Mouse (Mus musculus) ES-E14 (cell line): ENCODE data around the gene Foxl1. TPM values are rescaled to one million over a fixed set of nuclear protein-coding genes. Genes with fewer than 3 reads are reported as not detected.

Source experiments
- DNase-seq: peaks from one replicate; pipeline ENCODE4 v3.0.0-alpha.2; 2013; ENCODE audit warnings: low read depth, low spot score
- H3K27ac ChIP-seq: 2 replicates; pipeline ENCODE4 v1.5.1; 2012; ENCODE audit warnings: low read depth, mild to moderate bottlenecking, low read length, moderate library complexity, mixed read lengths; ENCODE audit not compliant: poor library complexity, insufficient read depth, severe bottlenecking
- H3K36me3 ChIP-seq: 2 replicates; pipeline ENCODE4 v1.6.1; 2012; ENCODE audit warnings: mild to moderate bottlenecking, low read length, moderate library complexity, mixed read lengths; ENCODE audit not compliant: control insufficient read depth, poor library complexity, insufficient read depth, severe bottlenecking
- H3K4me1 ChIP-seq, 2 experiments: fragments of 150-350 bp in 1 of 2; sonication (generic) in 1 of 2; 2 replicates each; pipeline ENCODE4 v1.6.1; 2012; ENCODE audit warnings: low read length in 2 of 2, mild to moderate bottlenecking in 1 of 2, mixed read lengths in 1 of 2; ENCODE audit not compliant: control insufficient read depth in 2 of 2, insufficient read depth in 2 of 2, poor library complexity in 1 of 2
- H3K4me3 ChIP-seq, 2 experiments: fragments of 150-350 bp in 1 of 2; sonication (generic) in 1 of 2; 2 replicates each; pipeline ENCODE4 v1.5.1; 2012; ENCODE audit warnings: low read length in 2 of 2, low read depth in 1 of 2, mild to moderate bottlenecking in 1 of 2, mixed read lengths in 1 of 2; ENCODE audit not compliant: insufficient read depth in 1 of 2, poor library complexity in 1 of 2, severe bottlenecking in 1 of 2
- H3K9ac ChIP-seq: 2 replicates; pipeline ENCODE4 v1.6.1; 2012; ENCODE audit warnings: low read depth, mild to moderate bottlenecking, low read length, mixed read lengths; ENCODE audit not compliant: poor library complexity, insufficient read depth, severe bottlenecking
- H3K9me3 ChIP-seq: fragments of 150-350 bp; sonication (generic); 2 replicates; pipeline ENCODE4 v1.6.1; 2012; ENCODE audit warnings: low read depth, mild to moderate bottlenecking, low read length; ENCODE audit not compliant: control insufficient read depth, insufficient read depth
- CHD2 ChIP-seq: IDR thresholded peaks from 2 replicates; pipeline ENCODE4 v1.6.1; 2014; ENCODE audit warnings: mild to moderate bottlenecking, low read depth, low read length, inconsistent platforms
- HCFC1 ChIP-seq: IDR thresholded peaks from 2 replicates; pipeline ENCODE4 v1.6.1; 2012; ENCODE audit warnings: low read length, inconsistent platforms, borderline replicate concordance; ENCODE audit not compliant: insufficient read depth
- MAFK ChIP-seq: IDR thresholded peaks from 2 replicates; pipeline ENCODE4 v1.6.1; 2014; ENCODE audit warnings: mild to moderate bottlenecking, low read depth, low read length, inconsistent platforms; ENCODE audit not compliant: insufficient read depth
- ZC3H11A ChIP-seq: IDR thresholded peaks from 2 replicates; pipeline ENCODE4 v1.6.1; 2012; ENCODE audit warnings: low read depth, mild to moderate bottlenecking, inconsistent platforms, low read length, borderline replicate concordance
- ZNF384 ChIP-seq: IDR thresholded peaks from 2 replicates; pipeline ENCODE4 v1.6.1; 2012; ENCODE audit warnings: low read depth, low read length, inconsistent platforms
- in situ Hi-C, 2 experiments: fragments of 600-800 bp; cut with MboI; formaldehyde crosslinking; loops; one replicate each; pipeline ENCODE4 v1.15.1; 2025; ENCODE audit warnings: low sequenced_read_pairs in 2 of 2, inconsistent platforms in 1 of 2; ENCODE audit not compliant: unreplicated experiment in 2 of 2
- total RNA-seq: library from RNA; depleted of rRNA; stranded (reverse); fragments of 300-350 nt; gene quantifications from 2 replicates; pipeline ENCODE4 v1.2.3, GENCODE M21; 2012

Gene Foxl1
- total RNA-seq, 1 experiment, result 0.09 TPM

DNA sequence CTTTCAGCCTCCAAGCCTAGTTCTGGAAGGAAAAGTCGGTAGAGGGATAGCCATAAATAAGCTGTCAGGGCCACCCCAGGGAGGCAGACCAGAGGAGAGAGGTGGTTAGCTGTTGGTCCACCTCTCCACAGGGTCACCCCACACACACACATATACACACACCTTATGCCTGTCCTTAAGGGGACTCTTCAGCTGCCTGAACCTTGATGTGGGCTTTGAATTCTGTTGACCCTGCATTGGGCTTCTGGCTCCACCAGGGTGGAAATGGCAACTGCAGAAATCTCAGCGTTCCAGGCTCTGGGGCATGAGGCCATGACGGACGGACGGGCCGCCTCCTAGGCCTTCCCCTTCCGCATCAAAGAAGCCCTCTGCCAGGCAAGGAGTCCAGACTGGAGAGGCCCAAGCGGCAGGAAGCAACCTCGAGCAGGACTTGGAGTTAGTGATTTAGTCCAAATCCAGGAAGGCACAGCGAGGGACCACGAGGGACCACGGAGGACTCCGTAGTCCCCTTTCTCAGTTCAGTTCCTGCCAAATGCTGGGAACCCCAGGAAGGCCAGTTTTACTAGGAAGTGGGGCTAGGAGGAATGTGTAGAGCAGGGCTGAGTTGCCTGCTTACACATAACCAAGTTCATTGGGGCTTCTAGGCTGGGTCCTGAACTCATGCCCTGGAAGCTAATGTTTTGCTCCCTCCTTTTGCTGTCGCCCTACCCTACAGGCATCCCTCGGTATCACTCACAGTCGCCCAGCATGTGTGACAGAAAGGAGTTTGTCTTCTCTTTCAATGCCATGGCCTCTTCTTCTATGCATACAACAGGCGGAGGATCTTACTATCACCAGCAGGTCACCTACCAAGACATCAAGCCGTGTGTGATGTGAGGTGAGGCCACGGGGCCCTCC, 41.5 kb upstream of the Foxl1 start:
- in situ Hi-C loops, result loop anchor here in 1 of 2 experiments (10.0 kb wide), 1 partner anchor 261 kb away; no protein-coding TSS in a partner anchor
- no peak for TF ChIP-seq ZNF384
- no peak for TF ChIP-seq ZC3H11A
- TF ChIP-seq HCFC1, result no peak
- TF ChIP-seq MAFK, result no peak
- no peak for TF ChIP-seq CHD2
- DNase-seq, result no peak
- no peaks in the 10 kb centered on the region for H3K9me3 ChIP-seq
- H3K27ac ChIP-seq, result no peak overlapping the region
- no peak overlapping the region for H3K9ac ChIP-seq
- no peaks in the 10 kb centered on the region for H3K36me3 ChIP-seq
- no peak overlapping the region for H3K4me3 ChIP-seq
- H3K4me1 ChIP-seq, result peaks cover 0 to 4% of the 10 kb centered on the region in 2 experiments; a peak in 2 of 4 replicates

DNA sequence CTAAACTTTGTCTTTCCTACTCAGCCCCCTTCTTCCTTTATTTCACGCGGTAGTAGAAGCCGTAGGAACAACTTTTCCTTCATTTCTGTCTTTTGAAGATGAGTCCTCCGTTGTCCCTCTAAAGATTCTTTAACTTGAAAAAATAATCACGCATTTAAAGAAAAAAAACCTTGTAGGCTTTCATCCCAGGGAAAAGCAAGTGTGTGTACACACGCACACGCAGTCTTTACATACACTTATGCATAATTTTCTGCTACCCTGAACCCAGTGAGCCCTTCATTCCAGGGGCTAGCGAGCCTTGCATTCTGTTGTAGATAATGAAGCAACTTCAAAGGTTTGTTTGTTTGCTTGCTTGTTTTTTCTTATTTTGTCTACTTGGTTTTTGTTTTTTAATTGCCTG, 39.5 kb upstream of the Foxl1 start:
- in situ Hi-C loops, result loop anchor here in 1 of 2 experiments (10.0 kb wide), 1 partner anchor 263 kb away; no protein-coding TSS in a partner anchor
- peaks cover 0 to 6% of the 10 kb centered on the region in 2 experiments; a peak in 2 of 4 replicates for H3K4me1 ChIP-seq
- H3K4me3 ChIP-seq, result no peak overlapping the region
- no peaks in the 10 kb centered on the region for H3K36me3 ChIP-seq
- no peak overlapping the region for H3K27ac ChIP-seq
- DNase-seq, result no peak
- H3K9ac ChIP-seq, result no peak overlapping the region
- H3K9me3 ChIP-seq, result no peaks in the 10 kb centered on the region
- TF ChIP-seq HCFC1, result no peak
- no peak for TF ChIP-seq CHD2
- TF ChIP-seq ZNF384, result no peak
- TF ChIP-seq ZC3H11A, result no peak
- no peak for TF ChIP-seq MAFK

DNA sequence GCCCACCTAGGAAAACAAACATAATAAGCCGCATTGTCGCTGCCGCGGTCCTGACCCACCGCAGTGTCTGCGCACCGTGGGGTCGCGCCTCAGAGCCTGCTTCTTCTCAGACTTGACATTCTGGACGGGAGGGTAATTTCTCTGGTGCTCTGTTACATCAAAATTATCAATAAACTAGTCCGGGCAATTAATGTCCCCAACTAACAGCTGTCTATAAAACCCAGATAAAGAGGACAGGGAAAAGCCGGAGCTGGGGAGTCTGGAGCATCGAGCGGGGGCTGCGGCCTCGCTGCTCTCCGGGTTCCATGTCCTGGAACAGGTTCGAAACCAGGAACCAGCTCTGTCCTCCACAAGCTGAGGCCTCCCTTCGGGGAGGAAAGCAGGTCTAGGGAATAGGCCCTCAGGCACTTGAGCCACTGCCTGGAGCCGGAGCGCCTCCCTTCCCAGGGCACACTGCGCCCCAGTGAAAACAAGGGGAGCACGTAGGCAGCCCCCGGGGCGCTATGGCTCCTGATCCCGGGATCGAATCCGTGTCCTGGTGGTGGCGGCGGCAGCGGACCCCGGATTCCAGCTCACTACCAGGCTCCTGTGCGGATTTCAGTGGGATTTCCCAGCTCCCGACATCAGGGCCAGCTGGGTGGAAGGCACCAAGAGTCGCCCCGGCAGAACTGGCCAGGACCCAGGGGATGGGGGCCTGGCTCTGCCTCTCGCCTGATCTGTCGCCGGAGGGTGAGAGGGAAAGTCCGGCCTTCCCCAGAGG, 38.7 kb upstream of the Foxl1 start:
- Histone ChIP-seq H3K27ac (no peak overlapping the region), H3K9ac (no peak overlapping the region; the same call in 1 of the 2 replicates), H3K4me3 (peak overlapping the region; percentile 26 to 47), H3K36me3 (no peaks in the 10 kb centered on the region), H3K9me3 (no peaks in the 10 kb centered on the region), H3K4me1 (peaks cover 0 to 6% of the 10 kb centered on the region in 2 experiments; a peak in 2 of 4 replicates)
- TF ChIP-seq HCFC1, result no peak
- TF ChIP-seq MAFK, result no peak
- no peak for TF ChIP-seq CHD2
- TF ChIP-seq ZNF384, result no peak
- TF ChIP-seq ZC3H11A, result no peak
- in situ Hi-C loops, result loop anchor here in 1 of 2 experiments (10.0 kb wide), 1 partner anchor 264 kb away; no protein-coding TSS in a partner anchor
- DNase-seq, result no peak

DNA sequence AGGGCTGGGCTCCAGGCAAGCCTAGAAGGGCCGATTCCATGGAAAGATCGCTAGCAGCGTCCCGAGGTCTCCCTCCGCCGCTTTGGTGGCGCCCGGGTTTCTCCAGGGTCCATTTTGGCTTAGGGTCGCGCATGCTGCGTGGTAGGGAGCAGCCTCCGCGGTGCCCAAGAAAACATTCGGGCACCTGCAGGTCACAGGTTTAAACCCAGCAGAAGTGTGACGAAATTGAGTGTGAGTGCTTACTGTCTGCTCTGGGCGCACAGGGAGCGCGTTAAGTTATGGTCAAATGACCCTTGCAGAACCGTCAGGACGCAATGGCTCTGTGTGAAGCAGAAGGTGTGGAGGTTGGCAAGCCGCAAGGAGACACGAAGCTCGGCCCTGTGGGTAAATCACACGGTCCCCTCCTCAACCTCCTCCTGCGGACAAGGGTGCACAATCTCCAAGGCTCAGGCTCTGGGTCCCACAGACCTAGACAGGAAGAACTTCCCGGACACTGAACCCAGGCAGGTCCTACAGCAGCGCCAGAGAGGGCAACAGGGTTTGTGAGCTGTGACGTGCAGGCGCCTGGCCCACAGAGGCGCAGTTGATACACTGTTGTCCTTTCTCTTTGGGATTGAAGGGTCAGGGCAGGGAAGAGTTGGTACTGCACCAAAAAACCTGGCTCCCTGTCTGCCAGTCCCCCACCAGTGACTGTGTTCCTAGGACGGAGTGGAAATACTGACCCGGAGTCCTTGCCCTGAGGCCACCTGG, 37.9 kb upstream of the Foxl1 start:
- TF ChIP-seq ZC3H11A (no peak), MAFK (no peak), CHD2 (no peak), HCFC1 (no peak), ZNF384 (no peak)
- Histone ChIP-seq H3K4me3 (peak overlapping the region; percentile 26 to 47), H3K27ac (no peak overlapping the region), H3K9me3 (no peaks in the 10 kb centered on the region), H3K9ac (no peak overlapping the region), H3K4me1 (peaks cover 0 to 3% of the 10 kb centered on the region in 2 experiments; a peak in 2 of 4 replicates), H3K36me3 (no peaks in the 10 kb centered on the region)
- in situ Hi-C loops, result loop anchor here in 1 of 2 experiments (5.0 to 10.0 kb wide), 2 partner anchors 265 to 408 kb away; no protein-coding TSS in a partner anchor
- no peak for DNase-seq
